Mouse (Mus musculus) ES-E14 (cell line): ENCODE measurements at regions not wholly inside any gene's neighbourhood (a gene's known extent, or its start where the extent isn't known, plus 50 kb on each side); places are given as distances from the start of the nearest gene placed in this dataset.

Experiments used
- CHD2 ChIP-seq: IDR thresholded peaks from 2 replicates; pipeline ENCODE4 v1.6.1; 2014; ENCODE audit warnings: mild to moderate bottlenecking, low read depth, low read length, inconsistent platforms
- HCFC1 ChIP-seq: IDR thresholded peaks from 2 replicates; pipeline ENCODE4 v1.6.1; 2012; ENCODE audit warnings: low read length, inconsistent platforms, borderline replicate concordance; ENCODE audit not compliant: insufficient read depth
- MAFK ChIP-seq: IDR thresholded peaks from 2 replicates; pipeline ENCODE4 v1.6.1; 2014; ENCODE audit warnings: mild to moderate bottlenecking, low read depth, low read length, inconsistent platforms; ENCODE audit not compliant: insufficient read depth
- ZC3H11A ChIP-seq: IDR thresholded peaks from 2 replicates; pipeline ENCODE4 v1.6.1; 2012; ENCODE audit warnings: low read depth, mild to moderate bottlenecking, inconsistent platforms, low read length, borderline replicate concordance
- ZNF384 ChIP-seq: IDR thresholded peaks from 2 replicates; pipeline ENCODE4 v1.6.1; 2012; ENCODE audit warnings: low read depth, low read length, inconsistent platforms

DNA sequence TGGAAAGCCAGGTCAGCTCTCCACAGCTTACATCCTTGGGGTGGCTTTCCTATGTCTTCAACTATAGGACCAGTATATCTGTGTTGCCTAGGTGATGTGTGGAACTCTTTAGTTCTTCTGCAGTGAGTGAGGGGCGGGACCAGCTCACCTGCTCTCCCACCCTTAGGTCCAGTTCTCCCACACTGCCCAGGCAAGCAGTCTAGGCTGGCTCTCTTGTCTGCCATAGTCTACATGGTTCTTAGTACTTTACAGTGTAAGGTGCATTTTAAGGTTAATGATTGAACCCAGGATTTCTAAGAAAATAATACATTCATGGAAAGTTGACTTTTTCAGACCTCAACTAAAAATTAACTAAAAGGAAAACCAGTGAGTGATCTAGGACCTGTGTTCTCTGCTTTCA is 1108.4 kb downstream of the Sorcs3 start:
- TF ChIP-seq ZC3H11A = no peak
- no peak for TF ChIP-seq ZNF384
- TF ChIP-seq MAFK = no peak
- TF ChIP-seq HCFC1 = no peak
- TF ChIP-seq CHD2 = no peak
